Mouse (Mus musculus): ENCODE measurements around the gene Zfp526. TPM values are rescaled to one million over a fixed set of nuclear protein-coding genes. Genes with fewer than 3 reads are reported as not detected.

The Zfp526 gene
- total and polyA plus RNA-seq, 3 experiments: 9.5 to 14.8 TPM; not detected in 1

- peaks cover 32% of the 10 kb centered on the region for H3K79me2 ChIP-seq (ENCODE audit: control insufficient read depth, insufficient read depth, low read length, poor library complexity)
- TF ChIP-seq MEF2A (IDR thresholded peaks at IDR 0.05; ENCODE audit: extremely low read depth, insufficient replicate concordance, low read depth, low read length, poor library complexity, severe bottlenecking): no peak
- TF ChIP-seq POLR2AphosphoS5 (IDR thresholded peaks at IDR 0.05; ENCODE audit: borderline replicate concordance, low read depth, low read length): no peak
- TF ChIP-seq CTCF (IDR thresholded peaks at IDR 0.05 in 2 of 3, conservative IDR thresholded peaks at IDR 0.05 in 1 of 3; ENCODE audit: control insufficient read depth in 1 of 3, insufficient read depth in 1 of 3, low read depth in 2 of 3, low read length in 3 of 3, poor library complexity in 1 of 3, severe bottlenecking in 1 of 3): no peak
- TF ChIP-seq CHD1 (IDR thresholded peaks at IDR 0.05; ENCODE audit: low read depth, low read length): no peak
- TF ChIP-seq NRF1 (IDR thresholded peaks at IDR 0.05; ENCODE audit: insufficient read depth, low read depth, low read length, poor library complexity, severe bottlenecking): no peak
- TF ChIP-seq USF2 (IDR thresholded peaks at IDR 0.05; ENCODE audit: borderline replicate concordance in 1 of 2, insufficient read depth in 1 of 2, low read depth in 1 of 2, low read length in 2 of 2): no peak
- TF ChIP-seq HCFC1 (IDR thresholded peaks at IDR 0.05; ENCODE audit: low read depth, low read length): no peak
- no peak for TF ChIP-seq RCOR1 (IDR thresholded peaks at IDR 0.05; ENCODE audit: low read depth, low read length)
- TF ChIP-seq TAL1 (IDR thresholded peaks at IDR 0.05; ENCODE audit: low read length): no peak
- no peak for TF ChIP-seq E2F4 (IDR thresholded peaks at IDR 0.05; ENCODE audit: borderline replicate concordance, low read depth, low read length)
- TF ChIP-seq GATA1 (IDR thresholded peaks at IDR 0.05; ENCODE audit: low read depth, low read length): no peak
- TF ChIP-seq POLR2AphosphoS2 (IDR thresholded peaks at IDR 0.05; ENCODE audit: low read length): no peak
- no peak for TF ChIP-seq ZMIZ1 (IDR thresholded peaks at IDR 0.05; ENCODE audit: low read depth, low read length)
- no peak overlapping the region for H3K9ac ChIP-seq (ENCODE audit: control insufficient read depth, low read depth, low read length, poor library complexity, severe bottlenecking)
- no peak for DNase-seq (ENCODE audit: low read depth, low spot score)
- no peaks in the 10 kb centered on the region for H3K9me3 ChIP-seq (replicated peaks; ENCODE audit: insufficient read depth, low read length)
- no peak overlapping the region for H3K4me3 ChIP-seq (ENCODE audit: control insufficient read depth in 1 of 2, insufficient read depth in 1 of 2, low read depth in 2 of 2, low read length in 2 of 2)
- H3K36me3 ChIP-seq (ENCODE audit: control insufficient read depth in 1 of 2, insufficient read depth in 2 of 2, low read length in 2 of 2): peaks cover 0 to 2% of the 10 kb centered on the region in 2 experiments; a peak in 3 of 4 replicates
- H3K27me3 ChIP-seq (ENCODE audit: control insufficient read depth in 1 of 2, insufficient read depth in 2 of 2, low read length in 2 of 2): no peaks in the 10 kb centered on the region
- peaks cover 0 to 4% of the 10 kb centered on the region in 2 experiments; a peak in 3 of 4 replicates for H3K4me1 ChIP-seq (ENCODE audit: control insufficient read depth in 1 of 2, insufficient read depth in 2 of 2, low read length in 2 of 2)
- no peak overlapping the region for H3K27ac ChIP-seq (ENCODE audit: control insufficient read depth, low read depth, low read length)
Measured at GRCm38 (mm10) chr7:25246759-25247137, 25.5 kb downstream of the Zfp526 start.

- peaks cover 0 to 2% of the 10 kb centered on the region in 2 experiments; a peak in 3 of 4 replicates for H3K36me3 ChIP-seq (ENCODE audit: control insufficient read depth in 1 of 2, insufficient read depth in 2 of 2, low read length in 2 of 2)
- no peak for DNase-seq (ENCODE audit: low read depth, low spot score)
- H3K27me3 ChIP-seq (ENCODE audit: control insufficient read depth in 1 of 2, insufficient read depth in 2 of 2, low read length in 2 of 2): no peaks in the 10 kb centered on the region
- no peak overlapping the region for H3K9ac ChIP-seq (ENCODE audit: control insufficient read depth, low read depth, low read length, poor library complexity, severe bottlenecking)
- H3K79me2 ChIP-seq (ENCODE audit: control insufficient read depth, insufficient read depth, low read length, poor library complexity): peaks cover 32% of the 10 kb centered on the region
- H3K4me3 ChIP-seq (ENCODE audit: control insufficient read depth in 1 of 2, insufficient read depth in 1 of 2, low read depth in 2 of 2, low read length in 2 of 2): no peak overlapping the region
- peaks cover 0 to 7% of the 10 kb centered on the region in 2 experiments; a peak in 3 of 4 replicates for H3K4me1 ChIP-seq (ENCODE audit: control insufficient read depth in 1 of 2, insufficient read depth in 2 of 2, low read length in 2 of 2)
- TF ChIP-seq POLR2AphosphoS2 (IDR thresholded peaks at IDR 0.05; ENCODE audit: low read length): no peak
- no peak for TF ChIP-seq EP300 (IDR thresholded peaks at IDR 0.05; ENCODE audit: low read depth in 1 of 2, low read length in 2 of 2)
- no peak for TF ChIP-seq CHD1 (IDR thresholded peaks at IDR 0.05; ENCODE audit: low read depth, low read length)
- no peak for TF ChIP-seq E2F4 (IDR thresholded peaks at IDR 0.05; ENCODE audit: borderline replicate concordance, low read depth, low read length)
- no peak for TF ChIP-seq RAD21 (IDR thresholded peaks at IDR 0.05; ENCODE audit: low read depth, low read length)
- TF ChIP-seq BHLHE40 (IDR thresholded peaks at IDR 0.05; ENCODE audit: borderline replicate concordance, low read depth, low read length): no peak
- TF ChIP-seq MAX (IDR thresholded peaks at IDR 0.05; ENCODE audit: low read length): no peak
- TF ChIP-seq MXI1 (IDR thresholded peaks at IDR 0.05; ENCODE audit: low read depth, low read length): no peak
- TF ChIP-seq ELF1 (IDR thresholded peaks at IDR 0.05; ENCODE audit: low read depth, low read length): no peak
- TF ChIP-seq CTCF (IDR thresholded peaks at IDR 0.05 in 2 of 3, conservative IDR thresholded peaks at IDR 0.05 in 1 of 3; ENCODE audit: control insufficient read depth in 1 of 3, insufficient read depth in 1 of 3, low read depth in 2 of 3, low read length in 3 of 3, poor library complexity in 1 of 3, severe bottlenecking in 1 of 3): no peak
- TF ChIP-seq GABPA (IDR thresholded peaks at IDR 0.05; ENCODE audit: low read depth, low read length): no peak
- TF ChIP-seq ZC3H11A (IDR thresholded peaks at IDR 0.05; ENCODE audit: low read depth, low read length): no peak
- no peak for TF ChIP-seq JUND (IDR thresholded peaks at IDR 0.05; ENCODE audit: low read depth, low read length)
- no peak for TF ChIP-seq MEF2A (IDR thresholded peaks at IDR 0.05; ENCODE audit: extremely low read depth, insufficient replicate concordance, low read depth, low read length, poor library complexity, severe bottlenecking)
- TF ChIP-seq USF1 (IDR thresholded peaks at IDR 0.05; ENCODE audit: low read depth, low read length): no peak
- TF ChIP-seq UBTF (IDR thresholded peaks at IDR 0.05; ENCODE audit: borderline replicate concordance, insufficient read depth, low read depth, low read length): no peak
- H3K27ac ChIP-seq (ENCODE audit: control insufficient read depth, low read depth, low read length): no peak overlapping the region
- H3K9me3 ChIP-seq (replicated peaks; ENCODE audit: insufficient read depth, low read length): no peaks in the 10 kb centered on the region
Measured at GRCm38 (mm10) chr7:25247498-25247897, 26.3 kb downstream of the Zfp526 start.
